Mouse (Mus musculus): ENCODE measurements around the gene Tyw5. TPM values are rescaled to one million over a fixed set of nuclear protein-coding genes. Genes with fewer than 3 reads are reported as not detected.

Tyw5 gene
- 1 to 10 TPM; 8.0 to 9.8 TPM for total RNA-seq (2021)
- long read RNA-seq, experiment 1, transcript Tyw5-209 (8 exons, 1,847 nt), result major isoform, 6 of 11 reads
- long read RNA-seq, experiment 1, partial matches to known transcripts, result 1 of 11 reads
- long read RNA-seq, experiment 1, other reads (novel, unspliced or antisense), result 0 of 11 reads
- long read RNA-seq, experiment 2, partial matches to known transcripts, result 0 of 5 reads
- long read RNA-seq, experiment 2, other reads (novel, unspliced or antisense), result 2 of 5 reads

GRCm38 (mm10) chr1:57406187-57407151, at the start of gene Tyw5, which contains the start of gene Maip1:
Tyw5 (minus strand) TSS chr1:57407101.
Maip1 (plus strand) TSS chr1:57406328.
- DNase-seq (ENCODE audit: low spot score in 2 of 2), result peak; percentile 69 to 85

- no peak for DNase-seq (ENCODE audit: low spot score in 2 of 2)
Observed at GRCm38 (mm10) chr1:57450241-57450640, 43.3 kb upstream of the Tyw5 start.

GRCm38 (mm10) chr1:57445679-57446078, 38.8 kb upstream of the Tyw5 start:
- no peak for DNase-seq (ENCODE audit: low spot score in 2 of 2)

GRCm38 (mm10) chr1:57440771-57441170, 33.9 kb upstream of the Tyw5 start:
- no peak for DNase-seq (ENCODE audit: low spot score in 2 of 2)

GRCm38 (mm10) chr1:57439026-57439425, 32.1 kb upstream of the Tyw5 start:
- DNase-seq (ENCODE audit: low spot score in 2 of 2), result peak in 1 of 2 experiments; percentile 52

- peak in 1 of 2 experiments; percentile 31 for DNase-seq (ENCODE audit: low spot score in 2 of 2)
Observed at GRCm38 (mm10) chr1:57436954-57437353, 30.1 kb upstream of the Tyw5 start.

GRCm38 (mm10) chr1:57436408-57436807, 29.5 kb upstream of the Tyw5 start:
- peak in 1 of 2 experiments; percentile 75 for DNase-seq (ENCODE audit: low spot score in 2 of 2)

- DNase-seq (ENCODE audit: low spot score in 2 of 2), result no peak
Observed at GRCm38 (mm10) chr1:57433141-57433540, 26.2 kb upstream of the Tyw5 start.

- DNase-seq (ENCODE audit: low spot score in 2 of 2), result peak in 1 of 2 experiments; percentile 53
Observed at GRCm38 (mm10) chr1:57429786-57430483, 23.0 kb upstream of the Tyw5 start.

- peak; percentile 84 to 92 for DNase-seq (ENCODE audit: low spot score in 2 of 2)
Observed at GRCm38 (mm10) chr1:57428368-57429308, 21.7 kb upstream of the Tyw5 start.

GRCm38 (mm10) chr1:57423696-57424095, 16.8 kb upstream of the Tyw5 start:
- DNase-seq (ENCODE audit: low spot score in 2 of 2), result no peak

- no peak for DNase-seq (ENCODE audit: low spot score in 2 of 2)
Observed at GRCm38 (mm10) chr1:57413397-57413796, 6.5 kb upstream of the Tyw5 start.

GRCm38 (mm10) chr1:57408994-57409393, 2.1 kb upstream of the Tyw5 start:
- no peak for DNase-seq (ENCODE audit: low spot score in 2 of 2)

GRCm38 (mm10) chr1:57402116-57402515, 4.8 kb downstream of the Tyw5 start:
- no peak for DNase-seq (ENCODE audit: low spot score in 2 of 2)

- no peak for DNase-seq (ENCODE audit: low spot score in 2 of 2)
Observed at GRCm38 (mm10) chr1:57400877-57401276, 6.0 kb downstream of the Tyw5 start.

- no peak for DNase-seq (ENCODE audit: low spot score in 2 of 2)
Observed at GRCm38 (mm10) chr1:57400321-57400720, 6.6 kb downstream of the Tyw5 start.

GRCm38 (mm10) chr1:57394051-57394450, 12.8 kb downstream of the Tyw5 start:
- peak in 1 of 2 experiments; percentile 44 for DNase-seq (ENCODE audit: low spot score in 2 of 2)

GRCm38 (mm10) chr1:57392417-57392816, 14.5 kb downstream of the Tyw5 start:
- no peak for DNase-seq (ENCODE audit: low spot score in 2 of 2)

GRCm38 (mm10) chr1:57390993-57391790, 15.7 kb downstream of the Tyw5 start:
- no peak for DNase-seq (ENCODE audit: low spot score in 2 of 2)

All from gastrocnemius, postnatal 4 days (tissue).